Mouse (Mus musculus) MEL (cell line): ENCODE data around the gene Zc3h6.

Experiments
- BHLHE40 ChIP-seq: IDR thresholded peaks from 2 replicates; pipeline ENCODE4 v1.6.1; 2012; ENCODE audit warnings: low read depth, mild to moderate bottlenecking, inconsistent platforms, low read length, improper control_type of control experiment, borderline replicate concordance
- CHD1 ChIP-seq: IDR thresholded peaks from 2 replicates; pipeline ENCODE4 v1.6.1; 2012; ENCODE audit warnings: low read depth, mild to moderate bottlenecking, inconsistent platforms, low read length, improper control_type of control experiment
- CTCF ChIP-seq, 3 experiments: IDR thresholded peaks in 2 of 3; conservative IDR thresholded peaks in 1 of 3; 2 replicates each; pipeline ENCODE4 v1.5.1; 2011 to 2012; ENCODE audit warnings: low read length in 3 of 3, low read depth in 2 of 3, mild to moderate bottlenecking in 2 of 3, improper control_type of control experiment in 1 of 3, inconsistent platforms in 1 of 3, mixed read lengths in 1 of 3, moderate library complexity in 1 of 3; ENCODE audit not compliant: control insufficient read depth in 1 of 3, insufficient read depth in 1 of 3, poor library complexity in 1 of 3, severe bottlenecking in 1 of 3
- E2F4 ChIP-seq: IDR thresholded peaks from 2 replicates; pipeline ENCODE4 v1.6.1; 2011; ENCODE audit warnings: low read depth, low read length, improper control_type of control experiment, borderline replicate concordance
- GABPA ChIP-seq: IDR thresholded peaks from 2 replicates; pipeline ENCODE4 v1.6.1; 2012; ENCODE audit warnings: low read depth, mild to moderate bottlenecking, inconsistent platforms, low read length, improper control_type of control experiment, moderate library complexity
- GATA1 ChIP-seq: IDR thresholded peaks from 2 replicates; pipeline ENCODE4 v1.6.1; 2011; ENCODE audit warnings: low read depth, low read length, improper control_type of control experiment
- MAFK ChIP-seq: IDR thresholded peaks from 2 replicates; pipeline ENCODE4 v1.6.1; 2011; ENCODE audit warnings: low read depth, mild to moderate bottlenecking, low read length, improper control_type of control experiment, borderline replicate concordance
- MYC ChIP-seq: IDR thresholded peaks from 2 replicates; pipeline ENCODE4 v1.6.1; 2011; ENCODE audit warnings: low read depth, mild to moderate bottlenecking, low read length, improper control_type of control experiment, moderate library complexity
- POLR2A ChIP-seq, 2 experiments: IDR thresholded peaks; 2 replicates each; pipeline ENCODE4 v1.6.1; 2011 to 2012; ENCODE audit warnings: low read length in 2 of 2, mild to moderate bottlenecking in 2 of 2, control low read depth in 1 of 2, improper control_type of control experiment in 1 of 2, low read depth in 1 of 2, moderate library complexity in 1 of 2; ENCODE audit not compliant: control insufficient read depth in 1 of 2, insufficient read depth in 1 of 2, poor library complexity in 1 of 2
- POLR2AphosphoS2 ChIP-seq: IDR thresholded peaks from 2 replicates; pipeline ENCODE4 v1.6.1; 2011; ENCODE audit warnings: low read length, improper control_type of control experiment
- RCOR1 ChIP-seq: IDR thresholded peaks from 2 replicates; pipeline ENCODE4 v1.6.1; 2012; ENCODE audit warnings: low read depth, mild to moderate bottlenecking, inconsistent platforms, low read length, improper control_type of control experiment

DNA sequence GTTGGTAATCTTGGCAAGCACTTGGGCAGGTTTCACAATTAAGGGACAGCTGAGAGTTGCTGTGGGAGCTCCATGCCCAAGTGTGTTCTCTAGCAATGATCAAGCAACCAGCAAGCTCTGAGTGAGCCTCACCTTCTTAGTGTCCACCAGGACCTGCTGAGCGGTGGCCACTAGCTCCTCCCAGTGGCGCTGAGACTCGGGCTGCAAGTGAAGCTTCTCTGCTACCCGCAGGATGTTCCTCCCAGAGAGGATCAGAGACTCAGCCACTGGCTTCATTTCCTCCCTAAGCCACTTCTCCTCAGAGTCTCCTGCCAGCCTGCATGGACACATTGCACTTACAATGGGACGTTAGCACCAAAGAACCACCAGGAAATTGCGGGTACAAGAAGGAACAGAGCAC lies 73.4 kb downstream of the Zc3h6 start:
- TF ChIP-seq GATA1 (no peak), POLR2A (IDR thresholded peaks at IDR 0.05; ENCODE audit: control insufficient read depth in 1 of 2, insufficient read depth in 1 of 2, low read depth in 1 of 2, low read length in 2 of 2, poor library complexity in 1 of 2) (no peak), CHD1 (no peak), CTCF (IDR thresholded peaks at IDR 0.05 in 2 of 3, conservative IDR thresholded peaks at IDR 0.05 in 1 of 3; ENCODE audit: control insufficient read depth in 1 of 3, insufficient read depth in 1 of 3, low read depth in 2 of 3, low read length in 3 of 3, poor library complexity in 1 of 3, severe bottlenecking in 1 of 3) (peak in 2 of 3 experiments; percentile 5 to 31; a peak in 3 of 6 replicates), BHLHE40 (no peak), MYC (no peak), RCOR1 (no peak), GABPA (no peak), E2F4 (no peak), MAFK (no peak), POLR2AphosphoS2 (no peak)
